19 mouse cellular contexts compared by ENCODE assay signal in genomic region chr17:81615391-81615790, GRCm38 (mm10).
"Had no signal": no experiment of that assay in that cellular context is flagged by ENCODE, and none has a peak within 500 bp of the region (broad histone marks: within the 10 kb centered on the region; RNA-seq: fewer than 3 reads in every experiment).

No protein-coding gene starts in this region.

- H3K27ac ChIP-seq: limb, embryonic 12.5 days; limb, embryonic 15.5 days; liver, embryonic 14.5 days; lung, embryonic 15.5 days; midbrain, embryonic 10.5 days; midbrain, embryonic 13.5 days; neural tube, embryonic 13.5 days had no signal

- H3K4me3 ChIP-seq: limb, embryonic 12.5 days; limb, embryonic 15.5 days; lung, embryonic 15.5 days; midbrain, embryonic 10.5 days; midbrain, embryonic 13.5 days; myocyte; neural tube, embryonic 13.5 days had no signal

- DNase-seq: kidney, adult 18-20 months; kidney, adult 9 months; kidney, postnatal 14 days; kidney, postnatal 4 days; left cerebral cortex, postnatal 4 days; liver, postnatal 0 days; lung, postnatal 14 days; lung, postnatal 4 days; thymus, adult 18-20 months; thymus, postnatal 36 days had no signal

- ATAC-seq: liver, postnatal 0 days; midbrain, embryonic 13.5 days; midbrain, embryonic 16.5 days had no signal
